Comparison of ENCODE assay signal across 8 mouse cellular contexts in genomic region chr5:28071456-28072223, GRCm38 (mm10). TPM values are rescaled to one million over a fixed set of nuclear protein-coding genes. Genes with fewer than 3 reads are reported as not detected.
DNase-seq lines count a peak whose midpoint lies in the region; ATAC-seq and TF ChIP-seq lines count a peak whose summit lies in the region.

No protein-coding gene starts in this region.

- no peak for TF ChIP-seq CTCF in cortical plate, adult 2 months (IDR thresholded peaks at IDR 0.05; ENCODE audit: extremely low read depth, insufficient read depth, low read length)

- peak; percentile 78 for ATAC-seq in activated CD4-positive, CD25-positive, alpha-beta regulatory T cell, adult 4 months
- peak; percentile 73 for ATAC-seq in megakaryocyte progenitor cell, adult 5-6 weeks (replicated peaks; ENCODE audit: poor library complexity)

- H3K4me3 ChIP-seq in cortical plate, adult 2 months (ENCODE audit: insufficient read depth, low read length): peak overlapping the region; percentile 90

- peak; percentile 64 for DNase-seq in gastrocnemius, postnatal 10 days
- DNase-seq in induced T-regulatory cell, adult 2 months (ENCODE audit: low read depth): peak; percentile 94
- DNase-seq in left cerebral cortex, adult 9 months (ENCODE audit: low spot score in 2 of 2): peak; percentile 90 to 94
- DNase-seq in right cerebral cortex, postnatal 14 days: peak; percentile 82
- peak; percentile 66 to 75 for DNase-seq in urinary bladder, postnatal 4 days (ENCODE audit: low spot score in 2 of 2)

- H3K4me1 ChIP-seq in cortical plate, adult 2 months (ENCODE audit: control insufficient read depth, insufficient read depth, low read length): peaks cover 11% of the 10 kb centered on the region

- peak overlapping the region; percentile 93 for H3K27ac ChIP-seq in cortical plate, adult 2 months (ENCODE audit: insufficient read depth, low read length)

- peak; percentile 73; the same call in 1 of the 2 replicates for TF ChIP-seq POLR2A in cortical plate, adult 2 months (IDR thresholded peaks at IDR 0.05; ENCODE audit: extremely low read depth, insufficient read depth, low read length)

RNA-seq across cellular contexts. Expression of gene Insig1, which starts 0.5 kb away (rescaled TPM):
- polyA plus RNA-seq in activated CD4-positive, CD25-positive, alpha-beta regulatory T cell, adult 4 months (2017; shearing (Covaris generic)): 10 to 100 TPM; 30.3 to 38.1 TPM
- polyA plus RNA-seq in cortical plate, adult 2 months (2012; rRNA removed): 91.6 and 92.8 TPM in 2 replicates
- 10 to 100 TPM; 20.6 to 21.3 TPM for total RNA-seq in gastrocnemius, postnatal 10 days (2021)
- 16.5 and 19.3 TPM in 2 replicates for total RNA-seq in megakaryocyte progenitor cell, adult 5-6 weeks (2015)
- 20.2 and 27.8 TPM in 2 replicates for total RNA-seq in megakaryocyte progenitor cell, adult 5-6 weeks (2017)

Comparison
In these comparisons a context has a peak if more than half of its experiments do, and no peak if none do; other contexts are left out.
1. Peak in every context shown above with its lines: DNase-seq, ATAC-seq, H3K4me3 ChIP-seq and H3K27ac ChIP-seq.